Mouse (Mus musculus) kidney, adult 18-20 months (tissue): ENCODE data around the gene Hoxa2.

ENCODE experiments used
- DNase-seq: peaks from one replicate; pipeline ENCODE4 v3.0.0; 2021

The Hoxa2 gene

DNA sequence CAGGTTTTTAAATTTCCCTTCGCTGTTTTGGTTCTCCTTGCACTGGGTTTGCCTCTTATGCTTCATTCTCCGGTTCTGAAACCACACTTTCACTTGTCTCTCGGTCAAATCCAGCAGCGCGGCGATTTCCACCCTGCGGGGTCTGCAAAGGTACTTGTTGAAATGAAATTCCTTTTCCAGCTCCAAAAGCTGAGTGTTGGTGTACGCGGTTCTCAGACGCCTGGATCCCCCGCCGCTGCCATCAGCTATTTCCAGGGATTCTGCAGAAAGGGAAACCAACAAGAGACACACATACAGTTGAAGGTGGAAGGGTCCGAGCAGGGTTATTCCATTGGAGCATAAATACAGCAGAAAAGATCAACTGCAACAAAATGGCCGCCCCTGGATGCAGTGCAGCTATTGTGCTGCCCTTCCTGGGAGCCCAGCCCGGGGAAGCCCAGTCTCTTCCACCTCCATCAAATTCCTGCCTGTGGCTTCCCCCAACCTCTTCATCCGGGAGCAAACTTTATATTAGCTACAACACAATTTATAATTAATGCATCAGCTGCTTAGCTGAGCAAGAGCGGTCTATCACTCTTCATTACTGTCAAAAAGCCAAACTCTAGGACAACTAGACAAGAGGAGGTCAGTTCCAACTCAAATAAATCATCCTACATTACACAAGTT is 1.1 kb downstream of the Hoxa2 start:
- peak; percentile 27 for DNase-seq

DNA sequence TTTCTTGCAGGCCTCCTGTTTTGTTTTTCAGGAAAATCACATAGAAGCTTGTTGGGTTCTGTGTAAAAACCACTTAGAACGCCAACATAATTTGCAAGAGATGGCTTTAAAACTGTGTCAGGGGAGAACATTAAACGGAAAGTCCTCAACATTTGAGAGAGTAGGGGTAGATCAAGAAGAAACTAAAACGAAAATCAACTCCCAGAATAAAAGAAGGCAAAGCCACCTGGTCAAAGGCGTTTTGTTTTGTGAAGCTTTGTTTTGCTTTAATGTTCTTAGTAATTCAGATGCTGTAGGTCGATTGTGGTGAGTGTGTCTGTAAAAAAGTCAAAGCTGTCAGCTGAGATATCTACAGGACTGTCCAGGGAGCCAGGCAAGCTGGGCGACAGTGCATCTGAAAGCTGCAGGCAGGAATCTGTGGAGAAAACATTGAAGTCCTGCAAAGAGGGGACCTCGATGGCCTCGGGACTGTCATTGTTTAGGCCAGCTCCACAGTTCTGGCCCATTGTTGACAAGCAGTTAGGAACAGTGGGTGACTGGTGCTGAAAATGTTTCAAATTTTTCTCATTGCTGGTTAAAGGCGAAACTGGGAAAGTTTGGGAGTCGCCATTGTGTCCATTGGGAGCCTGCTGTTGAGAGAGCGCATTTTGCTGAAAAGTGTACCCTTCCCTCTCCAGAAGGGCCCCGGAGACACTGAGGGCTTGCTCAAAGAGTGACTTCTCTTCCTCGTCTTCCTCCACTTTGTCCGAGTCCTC is 1.8 kb downstream of the Hoxa2 start:
- DNase-seq, result no peak

DNA sequence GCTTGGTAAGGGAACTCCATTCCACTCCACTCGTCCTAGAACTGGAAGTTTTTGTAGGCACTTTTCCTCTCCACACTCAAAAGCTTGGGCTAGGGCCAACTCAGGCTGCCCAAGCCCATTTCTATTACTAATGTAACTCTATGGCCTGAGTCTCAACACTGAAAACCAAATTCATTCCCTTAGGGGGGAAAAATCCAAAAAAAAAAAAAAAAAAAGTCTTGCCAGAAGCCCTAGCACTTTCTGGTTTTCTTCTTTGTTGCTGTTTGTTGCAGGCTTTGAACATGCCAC is 2.6 kb downstream of the Hoxa2 start:
- no peak for DNase-seq

DNA sequence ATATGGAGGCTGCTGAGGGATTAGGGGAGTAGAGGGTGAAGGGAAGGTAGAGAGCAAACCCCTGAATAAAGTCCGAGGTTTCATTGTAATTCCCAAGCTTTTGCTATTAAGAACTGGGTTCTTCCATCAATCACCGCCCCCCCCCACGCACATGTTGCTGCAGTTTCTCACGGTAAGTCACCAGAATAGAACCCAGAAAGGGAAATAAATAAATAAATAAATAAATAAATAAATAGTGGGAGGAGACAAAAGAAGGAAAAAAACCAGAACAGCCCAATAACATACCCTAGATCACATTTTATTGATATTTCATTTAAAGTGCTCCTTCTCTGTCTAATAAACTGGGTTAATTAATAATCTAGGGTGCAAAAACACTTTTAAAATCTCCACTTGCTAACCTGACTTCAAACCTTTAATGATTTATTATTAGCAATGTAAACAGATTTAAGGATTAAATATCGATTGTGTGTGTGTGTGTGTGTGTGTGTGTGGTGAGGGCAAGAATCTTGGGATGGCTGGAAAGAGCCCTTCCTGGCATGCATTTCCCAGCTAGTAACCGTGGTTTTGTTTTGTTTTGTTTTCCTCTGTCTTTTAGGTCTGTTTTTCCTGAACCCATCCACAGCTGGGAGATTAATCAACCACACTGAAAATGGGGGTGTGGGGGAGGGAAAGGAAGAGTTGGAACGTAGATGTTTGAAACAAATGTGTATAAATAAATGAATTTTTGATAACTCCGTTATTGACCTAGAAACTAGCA is 3.1 kb downstream of the Hoxa2 start:
- no peak for DNase-seq

DNA sequence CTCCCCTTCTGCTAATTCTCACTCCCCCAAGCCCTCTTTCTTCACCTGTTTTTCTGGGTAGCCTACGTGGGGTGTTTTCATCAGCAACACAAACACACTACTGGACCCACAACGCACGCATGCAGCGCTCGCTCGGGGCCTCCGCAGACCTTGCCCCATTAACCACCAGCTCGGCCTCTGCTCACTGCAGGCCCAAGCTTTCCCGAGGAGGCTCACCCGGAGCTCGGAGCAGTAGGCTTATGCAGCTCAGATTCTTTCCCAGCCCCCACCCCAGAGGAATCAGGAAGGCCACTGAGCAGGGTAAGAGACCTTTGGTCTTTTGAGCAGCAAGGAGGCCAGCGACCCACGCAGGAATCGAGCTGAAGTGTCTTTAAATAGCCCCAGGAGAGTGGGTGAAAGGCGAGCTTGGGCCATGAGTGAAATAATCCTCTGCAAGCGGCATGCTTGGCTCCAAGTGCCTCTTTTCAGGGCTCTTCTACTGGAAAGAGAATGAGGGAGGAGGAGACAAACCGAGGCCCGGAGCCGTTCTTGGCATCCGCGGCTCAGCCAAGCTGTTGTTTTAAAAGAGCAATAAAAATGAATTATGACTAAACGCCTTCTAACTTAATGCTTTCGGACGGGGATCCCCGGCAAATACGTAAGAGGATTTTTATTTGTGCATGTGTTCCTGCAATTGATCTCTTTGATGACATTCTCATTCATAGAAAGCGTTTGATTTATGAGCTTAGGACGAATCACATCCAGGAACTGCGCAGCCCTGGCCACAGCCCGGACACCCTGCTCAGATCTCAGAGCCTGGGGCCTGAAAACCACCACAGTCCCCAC is 3.9 kb downstream of the Hoxa2 start:
- peak; percentile 73 for DNase-seq

DNA sequence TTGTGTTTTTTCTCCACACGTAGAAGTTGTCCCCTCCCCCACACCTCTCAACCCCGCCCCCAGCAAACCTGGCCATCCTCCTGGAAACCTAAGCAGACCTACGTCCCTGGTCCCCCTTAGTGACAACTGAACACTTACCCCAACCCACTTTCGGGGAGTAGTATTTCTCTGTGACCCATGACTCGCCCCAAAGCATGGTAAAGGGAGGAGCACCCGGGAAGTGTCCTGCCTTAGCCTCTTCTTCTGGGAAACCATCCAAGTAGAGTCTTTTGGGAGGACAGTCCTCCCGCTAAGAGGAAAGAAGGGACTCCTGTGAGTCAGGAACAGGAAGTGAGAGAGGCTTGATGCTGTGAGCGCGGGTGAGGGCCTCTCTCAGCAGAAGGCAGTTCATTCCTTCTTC is 4.7 kb downstream of the Hoxa2 start:
- peak; percentile 38 for DNase-seq

DNA sequence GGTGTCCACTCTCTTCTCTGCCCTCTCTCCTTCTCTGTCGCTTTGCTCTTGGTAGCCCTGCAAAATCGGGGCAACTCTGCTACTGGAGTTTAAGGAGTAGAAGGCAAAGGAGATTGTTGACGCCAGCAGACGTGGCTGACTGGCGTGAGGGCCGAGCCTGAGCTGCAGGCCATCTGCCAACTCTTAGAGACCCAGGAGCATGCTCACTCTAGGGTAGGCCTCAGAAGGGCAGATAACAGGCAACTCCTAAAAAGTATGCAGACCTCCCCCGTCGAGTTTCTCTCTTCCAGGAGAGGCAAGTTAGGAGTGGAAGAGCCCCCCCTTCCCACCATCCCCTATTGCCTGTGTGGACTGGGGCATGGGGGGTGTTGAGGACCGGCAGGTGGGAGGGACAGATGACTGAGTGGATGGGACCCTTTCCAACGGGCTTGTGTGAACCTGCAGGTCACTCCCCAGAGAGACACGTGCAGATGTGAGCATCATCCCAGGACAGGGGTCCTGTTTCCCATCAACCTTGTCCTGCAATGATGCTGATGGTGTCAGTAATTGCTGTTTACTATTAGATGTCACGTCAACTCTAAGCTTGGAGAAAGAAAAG is 5.4 kb downstream of the Hoxa2 start:
- peak; percentile 62 for DNase-seq

DNA sequence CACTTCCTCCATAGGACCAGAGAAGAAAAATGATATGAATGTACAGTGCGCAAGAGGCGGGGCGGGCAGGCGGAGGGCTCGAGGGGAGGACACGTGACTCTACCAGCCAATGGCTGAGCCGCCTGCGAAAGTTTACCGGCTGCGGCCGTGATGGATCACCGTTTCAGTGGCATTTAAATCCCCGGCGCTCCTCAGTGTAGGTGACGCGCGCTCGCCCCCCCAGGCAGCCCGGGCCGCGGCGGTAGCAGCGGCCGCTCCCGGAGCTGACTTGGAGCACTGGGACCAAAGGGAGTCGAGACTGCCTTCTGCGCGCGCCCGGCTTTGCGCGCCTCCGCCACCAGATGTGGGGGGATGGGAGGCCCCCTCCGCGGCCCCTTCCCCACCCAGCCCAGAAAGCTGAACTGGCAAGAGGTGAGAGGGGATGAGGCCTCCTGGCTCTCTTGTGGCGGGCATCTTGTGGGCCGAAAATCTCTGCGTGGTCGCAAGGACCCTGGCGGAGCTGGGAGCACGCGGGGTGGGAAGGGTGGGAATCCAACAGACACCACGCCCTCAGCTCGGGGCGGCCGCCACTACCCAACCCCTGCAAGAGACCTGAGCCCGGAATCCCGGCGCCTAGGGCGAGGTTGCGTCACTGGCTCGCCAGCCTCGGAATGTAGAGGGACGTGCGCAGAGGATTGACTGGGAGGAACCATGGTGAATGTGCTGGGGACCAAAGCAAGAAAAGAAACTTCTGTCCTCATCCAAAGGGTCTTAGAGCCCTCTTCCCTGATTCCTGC is 6.2 kb downstream of the Hoxa2 start, which contains the start of gene Hoxa1:
TSS of gene Hoxa1 (minus strand) at position 42 of the 776 bp plus-strand sequence.
- DNase-seq, result peak; percentile 90

DNA sequence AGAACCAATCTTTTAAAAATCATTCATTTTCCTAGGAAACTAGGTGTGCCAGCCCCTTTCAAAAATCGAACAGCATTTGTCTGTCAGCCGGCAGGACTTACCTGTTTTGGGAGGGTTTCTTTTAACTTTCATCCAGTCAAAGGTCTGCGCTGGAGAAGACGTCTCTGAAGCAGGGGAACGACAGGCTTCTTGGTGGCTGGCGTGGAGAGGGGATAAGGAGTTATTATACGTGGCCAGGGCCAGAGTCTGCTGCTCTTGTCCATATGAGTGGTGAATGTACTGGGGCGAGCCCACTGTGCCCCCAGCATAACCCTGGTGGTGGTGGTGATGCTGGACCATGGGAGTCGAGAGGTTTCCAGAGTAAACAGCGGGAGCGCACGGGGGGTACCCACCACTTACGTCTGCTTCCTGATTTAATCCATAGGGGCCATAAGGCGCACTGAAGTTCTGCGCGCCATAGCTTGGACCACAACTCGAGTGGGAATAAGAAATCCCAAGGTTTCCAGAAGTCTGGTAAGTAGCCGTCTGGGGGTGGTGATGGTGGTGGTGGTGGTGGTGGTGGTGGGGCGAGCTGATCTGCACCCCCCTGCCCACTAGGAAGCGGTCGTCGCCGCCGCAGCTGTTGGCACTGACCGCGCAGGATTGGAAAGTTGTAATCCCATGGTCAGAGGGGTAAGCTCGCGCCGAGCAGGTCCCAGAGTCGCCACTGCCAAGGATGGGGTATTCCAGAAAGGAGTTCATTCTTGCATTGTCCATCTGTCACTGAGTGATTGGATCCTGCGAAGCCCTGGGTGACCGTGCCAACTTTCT is 7.0 kb downstream of the Hoxa2 start:
- no peak for DNase-seq

DNA sequence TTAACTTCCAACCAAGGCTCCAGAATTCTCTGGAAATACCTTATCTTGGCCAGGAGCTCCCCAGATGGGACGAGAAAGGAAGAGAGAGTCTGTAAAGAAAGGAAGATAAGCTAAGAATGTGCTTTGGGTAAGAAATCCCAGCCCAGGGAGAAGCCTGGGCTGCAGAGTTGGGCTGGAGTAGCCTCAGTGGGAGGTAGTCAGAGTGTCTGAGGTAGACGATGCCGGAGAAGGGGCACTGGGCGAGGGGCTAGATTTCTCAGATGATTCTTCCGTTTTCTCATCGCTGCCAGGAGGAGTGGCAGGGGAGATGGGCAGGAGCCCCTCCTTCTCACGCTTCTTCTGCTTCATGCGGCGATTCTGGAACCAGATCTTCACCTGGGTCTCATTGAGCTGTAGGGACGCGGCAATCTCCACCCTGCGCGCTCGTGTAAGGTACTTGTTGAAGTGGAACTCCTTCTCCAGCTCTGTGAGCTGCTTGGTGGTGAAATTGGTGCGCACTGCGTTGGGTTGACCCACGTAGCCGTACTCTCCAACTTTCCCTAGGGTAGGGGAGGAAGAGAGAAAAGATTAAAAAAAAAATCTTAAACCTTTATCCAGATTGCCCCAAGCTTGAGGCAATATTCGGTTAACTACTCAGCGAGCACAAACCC is 8.0 kb downstream of the Hoxa2 start:
- DNase-seq, result no peak

DNA sequence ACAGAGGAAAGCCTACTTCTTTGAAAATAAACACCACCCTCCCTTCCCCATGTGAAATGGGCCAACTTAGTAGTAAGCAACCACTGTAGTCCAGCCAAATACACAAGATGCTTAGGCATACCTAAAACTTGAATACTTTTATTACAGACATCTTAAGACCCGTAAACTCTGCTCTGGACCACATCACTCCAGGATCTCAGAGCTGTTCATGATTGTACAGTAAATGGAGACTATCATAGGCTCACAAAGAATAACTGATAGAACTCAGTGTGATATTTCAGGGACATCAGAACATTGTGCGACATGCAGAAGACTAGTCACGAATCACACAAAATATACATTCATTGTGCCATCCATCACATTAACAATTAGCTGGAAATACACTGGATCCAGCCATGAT is 9.2 kb downstream of the Hoxa2 start:
- no peak for DNase-seq

DNA sequence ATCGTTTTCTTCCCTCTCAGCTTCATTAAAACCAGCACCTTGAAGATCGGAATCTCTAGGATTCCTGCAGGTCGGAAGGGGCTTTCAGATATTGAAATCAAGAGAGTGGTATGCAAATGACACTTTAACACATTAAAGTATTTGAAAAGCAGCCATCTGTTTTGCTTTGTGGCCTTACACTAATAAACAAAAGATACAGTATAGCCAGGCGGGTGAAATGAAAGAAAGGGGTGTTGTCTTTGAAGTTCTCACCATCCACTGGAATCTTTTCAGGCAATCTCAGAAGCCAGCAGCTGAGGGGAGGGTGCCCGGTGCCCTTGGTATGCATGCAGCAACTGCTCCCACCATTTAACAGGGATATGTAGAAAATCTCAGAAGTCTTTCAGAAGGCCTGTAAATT is 10.6 kb downstream of the Hoxa2 start:
- no peak for DNase-seq

DNA sequence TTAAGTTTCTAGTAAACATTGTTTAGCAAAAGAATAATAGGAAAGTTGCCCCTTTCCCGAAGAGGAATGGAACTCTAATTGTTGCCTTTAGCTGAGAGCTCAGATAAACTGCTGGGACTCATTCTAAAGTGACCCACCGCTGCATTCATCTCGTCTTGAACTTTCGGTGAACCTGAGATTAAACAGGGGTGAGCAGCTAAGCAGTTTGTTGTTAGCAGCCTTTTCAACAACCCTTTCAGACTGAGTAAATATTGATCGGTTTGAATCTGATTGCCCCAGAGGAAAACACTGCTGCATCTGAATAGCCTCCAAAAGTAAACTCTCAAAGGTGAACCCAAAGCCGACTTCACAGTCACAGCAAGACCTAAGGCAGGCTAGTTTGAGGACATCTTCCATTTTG is 11.4 kb downstream of the Hoxa2 start:
- no peak for DNase-seq

DNA sequence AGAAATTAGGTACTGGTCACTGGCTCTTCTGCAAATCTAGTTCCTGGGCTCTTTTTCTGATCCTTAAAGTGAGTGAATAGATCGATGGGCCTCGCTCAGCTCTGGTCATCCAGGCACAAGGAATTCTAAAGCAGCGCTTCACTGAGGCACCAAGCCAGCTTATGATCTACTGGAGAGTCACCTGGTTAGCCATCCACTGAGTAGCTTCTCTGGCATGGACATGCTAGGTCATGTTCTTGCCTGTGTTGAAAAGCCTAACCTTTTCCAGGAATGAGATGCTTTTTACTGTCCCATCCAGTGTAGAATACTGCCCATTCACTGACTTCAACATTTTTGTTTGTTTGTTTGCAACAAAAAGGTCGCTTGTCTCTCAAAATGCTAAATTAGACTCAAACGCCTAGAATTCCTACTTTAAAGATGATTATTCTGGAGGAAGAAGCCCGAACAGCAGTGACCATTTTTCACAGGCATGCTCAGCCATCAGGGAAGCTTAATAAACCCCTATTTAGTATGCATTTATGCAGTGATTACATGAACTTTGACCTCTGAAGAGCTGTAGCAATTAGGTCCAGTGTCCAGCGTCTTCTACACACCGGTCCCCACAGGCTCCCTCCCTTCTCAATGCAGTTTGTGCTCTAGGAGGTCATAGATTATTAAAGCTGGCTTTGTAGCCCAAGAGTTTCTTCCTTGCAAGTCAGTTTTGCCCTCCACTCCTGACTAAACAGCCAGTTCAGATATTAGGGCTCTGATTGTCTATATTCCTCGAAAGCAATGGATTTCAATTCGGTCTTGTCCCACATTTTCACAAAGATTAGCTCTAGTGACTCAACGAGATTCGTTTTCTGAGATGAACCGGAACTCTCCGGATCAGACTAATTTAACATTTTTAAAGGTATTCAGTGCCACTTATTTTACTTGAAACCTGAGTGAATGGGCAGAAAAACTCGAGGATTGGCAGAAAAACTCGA is 12.1 kb downstream of the Hoxa2 start:
- no peak for DNase-seq

DNA sequence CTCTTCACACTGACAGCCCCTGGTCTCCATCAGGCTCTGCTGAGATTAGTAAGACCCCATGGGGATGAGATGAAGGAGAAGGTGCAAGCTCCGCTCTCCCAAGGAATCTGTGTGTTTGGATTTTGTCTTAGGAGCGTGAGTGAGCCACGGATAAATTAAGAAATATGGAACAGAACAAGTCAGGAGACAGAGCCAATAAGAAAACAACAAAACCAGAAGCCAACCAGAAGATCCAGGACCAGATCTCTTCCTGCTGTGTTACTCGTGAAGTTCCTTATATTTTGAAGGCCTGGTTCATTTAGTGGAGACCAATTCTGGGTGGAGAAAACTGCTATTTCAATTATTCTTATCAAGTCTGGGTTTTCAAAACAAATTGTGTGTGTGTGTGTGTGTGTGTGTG is 13.1 kb downstream of the Hoxa2 start:
- DNase-seq, result no peak

DNA sequence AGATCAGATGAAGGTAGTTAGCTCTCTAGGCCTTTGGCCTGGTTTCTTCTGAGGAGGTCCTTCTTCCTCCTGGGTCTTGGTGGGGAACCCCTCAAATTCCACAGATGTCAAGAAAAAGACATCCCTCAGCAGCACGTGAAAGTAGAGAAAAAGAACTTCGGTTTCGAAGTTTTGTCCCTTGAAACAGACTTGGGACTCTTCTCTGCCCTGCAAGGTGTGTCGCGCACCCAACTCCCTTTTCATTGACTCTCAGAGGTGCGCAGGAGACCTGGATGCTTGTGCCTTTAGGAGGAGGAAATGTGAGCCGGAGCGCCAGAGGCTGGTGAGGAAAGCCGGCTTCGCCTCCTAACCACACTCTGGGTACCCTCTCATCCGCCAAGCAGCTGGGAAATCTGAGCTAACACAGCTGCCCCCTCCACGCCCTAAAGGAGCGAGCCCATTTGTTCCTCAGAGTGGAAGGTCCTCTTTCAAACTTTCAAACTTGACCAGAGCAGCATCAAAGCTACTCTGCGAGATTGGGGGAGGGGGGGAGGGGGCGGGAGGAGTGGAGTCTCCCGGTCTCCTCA is 14.1 kb downstream of the Hoxa2 start:
- DNase-seq, result no peak

DNA sequence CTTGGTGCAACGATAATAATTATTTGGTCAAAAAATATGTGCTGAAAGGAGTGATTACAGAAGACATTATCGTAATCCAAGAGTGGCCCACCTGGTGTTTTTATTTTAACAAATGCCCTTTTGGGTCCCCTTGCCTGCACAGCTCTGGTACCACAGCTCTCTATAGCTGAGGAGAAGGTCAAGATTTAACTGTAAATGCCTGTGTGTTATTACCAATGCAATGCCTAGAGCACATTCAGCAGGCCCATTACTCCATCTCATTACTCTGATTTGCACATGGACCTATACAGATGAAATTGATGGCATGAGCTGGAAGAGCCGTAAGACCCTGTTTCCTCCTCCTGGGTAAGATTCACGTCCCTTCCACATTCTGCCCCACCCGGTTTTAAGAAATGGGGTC is 25.5 kb downstream of the Hoxa2 start:
- no peak for DNase-seq

DNA sequence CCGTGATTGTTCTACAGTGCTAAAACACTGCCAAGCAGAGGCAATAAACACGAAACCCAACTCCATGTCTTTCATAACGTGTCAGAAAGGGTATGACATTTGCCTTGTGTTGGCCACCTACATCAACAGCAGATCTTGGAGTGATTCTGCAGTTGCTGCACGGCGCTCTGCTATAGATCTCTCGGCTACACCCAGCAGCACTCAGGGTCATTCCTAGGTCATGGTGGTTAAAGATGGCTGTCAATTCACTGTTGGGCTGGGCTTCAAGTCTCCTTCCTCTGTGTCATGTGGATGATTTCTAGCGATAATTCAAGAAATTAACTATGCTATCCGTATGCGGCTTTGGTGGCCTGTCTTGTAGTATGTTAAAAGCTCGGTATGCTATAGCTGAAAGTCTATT is 26.1 kb downstream of the Hoxa2 start:
- DNase-seq, result no peak
